Mouse (Mus musculus): Measurements from ENCODE around the gene Rrp7a. TPM values are rescaled to one million over a fixed set of nuclear protein-coding genes. Genes with fewer than 3 reads are reported as not detected.

Gene Rrp7a
- total RNA-seq, 2 experiments from 2014 or later = 50.3 to 53.5 TPM

DNA sequence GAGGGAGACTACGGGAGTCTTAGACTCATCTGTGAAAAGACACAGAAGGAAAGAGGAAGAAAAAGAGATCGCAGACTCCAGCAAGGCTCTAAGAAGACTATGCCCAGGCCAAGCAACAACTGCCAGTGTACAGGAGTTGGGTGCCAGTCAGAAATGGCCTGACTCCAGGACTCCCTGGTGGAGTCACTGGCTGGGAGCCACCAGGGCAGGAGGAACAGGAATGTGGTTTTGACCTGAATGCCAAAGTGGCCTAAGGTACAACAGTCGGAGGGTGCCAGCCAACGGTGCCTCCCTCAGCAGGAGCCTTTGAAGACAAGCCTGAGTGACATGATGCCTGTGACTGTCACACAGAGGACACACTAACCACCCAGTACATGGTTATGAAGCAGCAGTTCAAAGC lies 48.4 kb downstream of the Rrp7a start:
- no peak for DNase-seq (ENCODE audit: low spot score in 2 of 2)

- DNase-seq (ENCODE audit: low spot score in 2 of 2) = no peak
Observed at GRCm38 (mm10) chr15:83071752-83072151, 50.8 kb downstream of the Rrp7a start.

GRCm38 (mm10) chr15:83070942-83071341 lies 51.7 kb downstream of the Rrp7a start:
- DNase-seq (ENCODE audit: low spot score in 2 of 2) = peak in 1 of 2 experiments; percentile 54

DNA sequence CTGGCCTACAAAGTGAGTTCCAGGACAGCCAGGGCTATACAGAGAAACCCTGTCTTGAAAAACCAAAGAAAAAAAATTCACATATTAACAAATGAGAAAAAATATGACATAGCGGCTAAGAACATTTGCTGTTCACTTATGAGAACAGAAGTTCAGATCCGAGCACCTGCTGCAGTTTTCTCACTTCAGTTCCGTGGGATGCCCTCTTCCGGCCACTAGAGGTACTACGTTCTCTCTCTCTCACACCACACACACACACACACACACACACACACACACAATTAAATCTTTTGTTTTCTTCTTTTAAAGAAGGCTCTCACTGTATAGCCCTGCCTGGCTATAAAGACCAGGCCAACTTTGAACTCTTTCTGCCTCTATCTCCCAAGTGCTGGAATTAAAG lies 54.3 kb downstream of the Rrp7a start:
- DNase-seq (ENCODE audit: low spot score in 2 of 2) = no peak

GRCm38 (mm10) chr15:83065543-83065942 lies 57.1 kb downstream of the Rrp7a start:
- no peak for DNase-seq (ENCODE audit: low spot score in 2 of 2)

Other genes starting within 250 kb of the Rrp7a start
- 10 to 100 TPM; 51.0 to 58.8 TPM for gene Tcf20, start 134.9 kb downstream of the Rrp7a start, total RNA-seq (2021)
- gene Nfam1, start 89.5 kb downstream of the Rrp7a start, total RNA-seq (2021) = 1 to 10 TPM; 2.5 to 4.2 TPM
- gene Serhl, start 33.3 kb downstream of the Rrp7a start, total RNA-seq (2021) = 10 to 100 TPM; 33.4 to 41.0 TPM
- gene Poldip3, start 26.6 kb upstream of the Rrp7a start, total RNA-seq (2021) = 10 to 100 TPM; 62.8 to 67.3 TPM
- 100 to 1,000 TPM; 171 TPM for gene Cyb5r3, start 49.8 kb upstream of the Rrp7a start, total RNA-seq (2021)
- 10 to 100 TPM in 1 of 2 experiments, 1 to 10 TPM in 1; 9.7 to 11.0 TPM for gene A4galt, start 129.0 kb upstream of the Rrp7a start, total RNA-seq (2021)
- 10 to 100 TPM; 25.4 to 27.4 TPM for gene Arfgap3, start 227.4 kb upstream of the Rrp7a start, total RNA-seq (2021)

All from gastrocnemius, postnatal 4 days (tissue).